Mouse (Mus musculus): ENCODE results near the gene Olfr713. TPM values are rescaled to one million over a fixed set of nuclear protein-coding genes. Genes with fewer than 3 reads are reported as not detected.

Olfr713 gene
- polyA plus RNA-seq (2021; fragmentation: Nextera tagmentation) = not detected in 2 replicates
- long read RNA-seq, experiment 1 = 0 reads
- long read RNA-seq, experiment 2 = 0 reads

GRCm38 (mm10) chr7:107030874-107031273, at the start of gene Olfr713:
TSS of gene Olfr713 (plus strand) at chr7:107031174.

GRCm38 (mm10) chr7:107005972-107006371, 25.0 kb upstream of the Olfr713 start, which contains the start of gene Olfr2:
TSS of gene Olfr2 (minus strand) at chr7:107006072.

GRCm38 (mm10) chr7:107070681-107071080, 39.7 kb downstream of the Olfr713 start, which contains the start of gene Olfr714:
TSS of gene Olfr714 (plus strand) at chr7:107070981.

Other genes with a start within 250 kb of the Olfr713 start
- gene Olfr699, start 238.0 kb upstream of the Olfr713 start, polyA plus RNA-seq (2021; fragmentation: Nextera tagmentation) = not detected in 2 replicates
- gene Olfr700, start 222.3 kb upstream of the Olfr713 start, polyA plus RNA-seq (2021; fragmentation: Nextera tagmentation) = not detected in 2 replicates
- gene Olfr701, start 217.0 kb upstream of the Olfr713 start, polyA plus RNA-seq (2021; fragmentation: Nextera tagmentation) = not detected in 2 replicates
- gene Olfr702, start 197.3 kb upstream of the Olfr713 start, polyA plus RNA-seq (2021; fragmentation: Nextera tagmentation) = not detected in 2 replicates
- gene Olfr703, start 187.8 kb upstream of the Olfr713 start, polyA plus RNA-seq (2021; fragmentation: Nextera tagmentation) = not detected in 2 replicates
- gene Olfr704, start 168.0 kb upstream of the Olfr713 start, polyA plus RNA-seq (2021; fragmentation: Nextera tagmentation) = not detected in 2 replicates
- not detected in 2 replicates for gene Olfr705, start 154.3 kb upstream of the Olfr713 start, polyA plus RNA-seq (2021; fragmentation: Nextera tagmentation)
- gene Olfr706, start 143.0 kb upstream of the Olfr713 start, polyA plus RNA-seq (2021; fragmentation: Nextera tagmentation) = not detected in 2 replicates
- not detected in 2 replicates for gene Olfr707, start 129.9 kb upstream of the Olfr713 start, polyA plus RNA-seq (2021; fragmentation: Nextera tagmentation)
- not detected in 2 replicates for gene Olfr1532-ps1, start 123.2 kb upstream of the Olfr713 start, polyA plus RNA-seq (2021; fragmentation: Nextera tagmentation)
- not detected in 2 replicates for gene Olfr709-ps1, start 99.0 kb upstream of the Olfr713 start, polyA plus RNA-seq (2021; fragmentation: Nextera tagmentation)
- not detected in 2 replicates for gene Olfr710, start 82.9 kb upstream of the Olfr713 start, polyA plus RNA-seq (2021; fragmentation: Nextera tagmentation)
- gene Olfr6, start 67.2 kb upstream of the Olfr713 start, polyA plus RNA-seq (2021; fragmentation: Nextera tagmentation) = not detected in 2 replicates
- not detected in 2 replicates for gene Olfr711, start 55.7 kb upstream of the Olfr713 start, polyA plus RNA-seq (2021; fragmentation: Nextera tagmentation)
- not detected in 2 replicates for gene Olfr2, start 25.1 kb upstream of the Olfr713 start, polyA plus RNA-seq (2021; fragmentation: Nextera tagmentation)
- not detected in 2 replicates for gene Olfr714, start 39.8 kb downstream of the Olfr713 start, polyA plus RNA-seq (2021; fragmentation: Nextera tagmentation)
- not detected in 2 replicates for gene Olfr17, start 62.0 kb downstream of the Olfr713 start, polyA plus RNA-seq (2021; fragmentation: Nextera tagmentation)
- gene Olfr715b, start 79.2 kb downstream of the Olfr713 start, polyA plus RNA-seq (2021; fragmentation: Nextera tagmentation) = not detected in 2 replicates
- gene Olfr715, start 99.9 kb downstream of the Olfr713 start, polyA plus RNA-seq (2021; fragmentation: Nextera tagmentation) = not detected in 2 replicates
- gene Olfr716, start 107.2 kb downstream of the Olfr713 start, polyA plus RNA-seq (2021; fragmentation: Nextera tagmentation) = not detected in 2 replicates
- gene Nlrp14, start 135.8 kb downstream of the Olfr713 start, polyA plus RNA-seq (2021; fragmentation: Nextera tagmentation) = not detected in 2 replicates
- gene Rbmxl2, start 178.3 kb downstream of the Olfr713 start, polyA plus RNA-seq (2021; fragmentation: Nextera tagmentation) = not detected in 2 replicates